Mouse (Mus musculus) C3H10T1/2 (cell line): ENCODE measurements around the gene Pts. TPM values are rescaled to one million over a fixed set of nuclear protein-coding genes. Genes with fewer than 3 reads are reported as not detected.

ENCODE experiments used
- polyA plus RNA-seq, 2 experiments: library from polyadenylated mRNA; unstranded; fragments of >200 nt; fragmentation: generic; extraction: Trizol; gene quantifications; one replicate each; pipeline ENCODE4 v1.2.1; 2012; ENCODE audit warnings: missing spikeins in 2 of 2

The Pts gene
- 10 to 100 TPM in 1 of 2 experiments, 1 to 10 TPM in 1; 2.6 to 40.9 TPM for polyA plus RNA-seq

DNA sequence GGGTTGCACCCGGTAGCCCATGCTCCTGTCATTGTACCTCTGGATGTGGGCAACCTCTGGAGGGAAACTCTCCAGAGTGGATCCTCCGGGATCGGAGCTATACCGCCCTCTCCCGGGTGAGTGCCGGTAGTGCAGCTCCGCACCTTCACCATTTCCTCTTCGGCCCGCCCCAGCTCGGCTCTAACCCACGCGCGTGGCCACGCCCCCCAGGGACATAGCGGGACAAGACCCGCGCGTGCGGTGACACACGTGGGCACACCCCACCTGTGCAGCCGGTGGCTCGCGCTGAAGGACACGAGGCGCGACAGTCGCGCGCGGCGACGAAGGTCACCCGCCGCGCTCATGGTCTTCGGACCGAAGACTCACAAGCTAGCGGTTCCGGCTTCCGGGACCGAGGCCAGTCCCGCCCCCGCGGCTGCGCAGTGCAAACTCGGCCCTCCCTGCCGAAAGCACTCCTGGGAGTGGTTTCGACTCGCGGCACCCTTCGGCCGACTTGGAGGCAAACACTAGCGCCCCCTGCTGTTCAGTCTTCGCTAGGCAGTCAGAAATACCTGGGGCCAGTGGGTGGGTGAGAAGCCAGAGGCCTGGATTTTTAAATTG is at the start of gene Pts:
Pts (minus strand) TSS at position 432 of the 600 bp plus-strand sequence.

DNA sequence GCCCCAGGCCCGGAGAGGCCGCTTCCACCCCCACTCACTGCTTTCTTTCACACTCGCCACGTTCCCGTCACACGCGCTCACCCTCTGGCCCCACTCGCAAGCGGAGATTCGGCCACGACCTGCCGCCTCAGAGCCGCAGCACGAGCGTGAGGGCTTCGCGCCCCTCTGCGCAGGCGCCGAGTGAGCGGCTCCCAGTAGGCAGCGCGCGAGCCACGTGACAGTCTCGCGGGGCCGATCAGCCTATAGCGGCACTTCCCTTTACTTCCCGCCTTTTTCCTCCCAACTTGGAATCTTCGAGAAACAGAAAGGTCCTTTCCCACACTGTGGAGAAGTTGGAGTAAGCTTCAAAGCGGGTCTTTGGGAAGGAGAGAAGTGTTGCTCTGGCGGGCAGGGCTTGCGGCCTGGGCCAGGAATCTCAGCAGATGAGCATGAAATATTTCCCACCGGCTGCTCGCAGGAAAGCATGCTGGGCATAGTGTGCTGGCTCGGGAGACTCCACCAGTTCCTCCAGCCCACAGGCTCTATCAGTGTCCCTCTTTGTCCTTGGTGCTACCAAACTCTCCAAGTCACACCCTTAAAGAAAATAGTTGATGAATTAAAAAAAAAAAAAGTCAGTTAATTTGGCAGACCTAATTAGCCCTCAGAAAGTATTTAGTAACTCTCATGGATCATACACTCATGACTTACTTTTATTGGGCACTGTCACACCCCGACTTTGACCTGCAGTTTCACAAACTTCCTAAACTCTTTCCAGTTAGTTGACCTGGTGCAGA is 32.8 kb upstream of the Pts start, which contains the start of gene Tex12:
Tex12 (minus strand) TSS at position 181 of the 773 bp plus-strand sequence.

DNA sequence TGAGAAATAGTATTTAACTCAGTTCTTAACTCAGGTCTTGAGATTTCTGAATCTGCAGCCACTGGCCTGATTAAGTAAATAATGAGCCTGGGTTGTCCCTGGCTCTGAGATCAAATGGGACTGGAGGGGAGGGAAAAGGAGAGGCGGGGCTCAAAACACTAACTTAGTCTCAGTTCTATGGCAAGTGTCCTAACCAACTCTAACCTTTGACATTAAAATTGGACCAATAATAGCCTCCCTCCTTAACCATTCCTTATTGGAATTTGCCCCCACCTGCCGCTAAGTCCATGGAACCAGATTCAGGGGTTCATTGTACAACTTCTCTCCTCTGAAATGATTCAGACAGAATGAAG is 26.5 kb upstream of the Pts start, which contains the start of gene Bco2:
Bco2 (minus strand) TSS at position 88 of the 353 bp plus-strand sequence.

DNA sequence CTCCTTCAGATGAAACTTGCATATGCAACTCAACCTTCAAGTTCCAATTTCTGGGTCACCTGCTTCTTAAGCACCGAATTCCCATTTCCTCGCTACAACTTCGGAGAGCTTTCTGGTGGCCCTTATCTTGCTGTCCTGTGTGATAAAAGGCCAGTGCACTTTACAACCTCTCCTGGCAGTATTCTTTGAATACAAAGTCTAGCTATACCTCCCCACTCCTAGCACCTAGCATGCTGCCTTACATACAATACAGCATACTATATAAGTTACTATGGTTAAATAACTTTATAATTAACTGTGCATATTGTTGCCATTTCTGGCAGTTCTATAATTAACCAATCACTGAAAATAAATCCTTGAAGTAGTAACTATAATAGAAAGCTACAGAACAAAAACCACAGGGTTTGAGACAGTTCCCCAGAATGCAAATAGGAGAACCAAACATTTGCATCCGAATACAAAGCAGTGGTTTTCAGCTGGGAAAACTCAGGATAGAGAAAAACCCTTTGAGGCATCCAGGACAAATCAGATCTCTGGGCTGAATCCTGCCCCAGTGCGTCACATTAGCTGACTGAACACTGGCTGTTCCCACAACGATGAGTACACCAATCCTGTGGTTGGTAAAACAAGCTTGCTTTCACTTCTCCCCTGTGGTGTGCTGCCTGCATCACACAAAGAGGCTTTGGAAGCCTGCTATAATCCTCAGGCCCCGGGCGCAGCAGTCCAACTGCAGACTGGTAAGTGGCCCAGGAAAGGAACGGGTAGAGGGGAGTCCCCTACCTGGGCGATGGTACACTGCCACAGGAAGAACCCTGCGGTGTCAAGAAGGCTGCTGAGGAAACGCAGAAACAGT is 25.9 kb upstream of the Pts start, which contains the start of gene Il18:
Il18 (plus strand) TSS at position 587 of the 853 bp plus-strand sequence.

DNA sequence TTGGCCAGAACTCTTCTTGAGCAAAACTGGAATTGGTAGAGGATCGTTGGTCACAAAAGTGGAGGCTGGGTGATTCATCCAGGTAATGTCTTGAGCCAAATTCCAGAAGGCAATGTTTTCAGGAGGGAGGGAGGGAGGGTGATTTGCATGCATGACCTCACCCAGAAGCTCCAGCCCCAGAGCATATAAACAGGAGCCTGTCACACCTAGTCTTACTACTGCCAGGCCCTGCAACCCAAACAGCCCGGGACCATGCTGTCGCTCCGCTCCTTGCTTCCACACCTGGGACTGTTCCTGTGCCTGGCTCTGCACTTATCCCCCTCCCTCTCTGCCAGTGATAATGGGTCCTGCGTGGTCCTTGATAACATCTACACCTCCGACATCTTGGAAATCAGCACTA is 34.2 kb downstream of the Pts start, which contains the start of gene Plet1:
Plet1 (plus strand) TSS at position 215 of the 400 bp plus-strand sequence.

Other genes with a start within 250 kb of the Pts start
- gene Rpl10-ps3, start 183.8 kb downstream of the Pts start, polyA plus RNA-seq = 100 to 1,000 TPM; 322 to 408 TPM
- under 1 TPM; 0.04 to 0.11 TPM for gene Plet1, start 34.2 kb downstream of the Pts start, polyA plus RNA-seq
- gene Il18, start 26.1 kb upstream of the Pts start, polyA plus RNA-seq = 10 to 100 TPM in 1 of 2 experiments, under 1 TPM in 1; 0.23 to 13.7 TPM
- gene Bco2, start 26.5 kb upstream of the Pts start, polyA plus RNA-seq = under 1 TPM in 1 of 2 experiments, not detected in 1; 0.08 TPM
- not detected for gene Tex12, start 32.6 kb upstream of the Pts start, polyA plus RNA-seq
- gene Sdhd, start 75.1 kb upstream of the Pts start, polyA plus RNA-seq = 100 to 1,000 TPM in 1 of 2 experiments, 10 to 100 TPM in 1; 58.1 to 125 TPM
- gene Timm8b, start 75.2 kb upstream of the Pts start, polyA plus RNA-seq = 100 to 1,000 TPM in 1 of 2 experiments, 10 to 100 TPM in 1; 71.2 to 163 TPM
- gene Pih1d2, start 88.6 kb upstream of the Pts start, polyA plus RNA-seq = 1 to 10 TPM in 1 of 2 experiments, under 1 TPM in 1; 0.54 to 1.8 TPM
- 1 to 10 TPM in 1 of 2 experiments, under 1 TPM in 1; 0.42 to 4.9 TPM for gene Nkapd1, start 88.7 kb upstream of the Pts start, polyA plus RNA-seq
- 10 to 100 TPM in 1 of 2 experiments, 1 to 10 TPM in 1; 7.9 to 18.6 TPM for gene Dlat, start 131.1 kb upstream of the Pts start, polyA plus RNA-seq
- gene Dixdc1, start 210.8 kb upstream of the Pts start, polyA plus RNA-seq = 1 to 10 TPM; 1.1 to 4.8 TPM
- gene 2310030G06Rik, start 217.8 kb upstream of the Pts start, polyA plus RNA-seq = not detected
- 100 to 1,000 TPM; 103 to 261 TPM for gene Cryab, start 222.6 kb upstream of the Pts start, polyA plus RNA-seq
- gene Hspb2, start 223.6 kb upstream of the Pts start, polyA plus RNA-seq = 1 to 10 TPM; 1.6 to 5.2 TPM
- 1 to 10 TPM in 1 of 2 experiments, under 1 TPM in 1; 0.99 to 2.4 TPM for gene Fdxacb1, start 239.5 kb upstream of the Pts start, polyA plus RNA-seq
- gene Alg9, start 246.3 kb upstream of the Pts start, polyA plus RNA-seq = 10 to 100 TPM; 14.0 to 15.7 TPM
- 10 to 100 TPM in 1 of 2 experiments, 1 to 10 TPM in 1; 2.1 to 28.7 TPM for gene 1110032A03Rik, start 246.8 kb upstream of the Pts start, polyA plus RNA-seq